Mouse (Mus musculus) bone marrow, adult 2 months (tissue): ENCODE results near the gene Ctps. TPM values are rescaled to one million over a fixed set of nuclear protein-coding genes. Genes with fewer than 3 reads are reported as not detected.

Experiments used
- H3K27ac ChIP-seq: fragments of 200-500 bp; 2 replicates; pipeline ENCODE4 v1.5.1; 2012; ENCODE audit warnings: low read depth, mild to moderate bottlenecking, control low read depth, inconsistent platforms, low read length; ENCODE audit not compliant: control insufficient read depth, poor library complexity, insufficient read depth
- H3K4me1 ChIP-seq: fragments of 200-500 bp; 2 replicates; pipeline ENCODE4 v1.6.1; 2011; ENCODE audit warnings: low read length; ENCODE audit not compliant: control insufficient read depth, insufficient read depth
- H3K4me3 ChIP-seq: fragments of 200-500 bp; replicated peaks from 2 replicates; pipeline ENCODE3; 2011; ENCODE audit warnings: mild to moderate bottlenecking, low read depth, low read length, control low read depth; ENCODE audit not compliant: control insufficient read depth
- CTCF ChIP-seq: fragments of 200-500 bp; IDR thresholded peaks from 2 replicates; pipeline ENCODE4 v1.5.1; 2011; ENCODE audit warnings: low read length, control low read depth; ENCODE audit not compliant: control insufficient read depth, insufficient read depth
- POLR2A ChIP-seq: fragments of 200-500 bp; IDR thresholded peaks from 2 replicates; pipeline ENCODE4 v1.6.1; 2011; ENCODE audit warnings: low read depth, mild to moderate bottlenecking, control low read depth, low read length, borderline replicate concordance; ENCODE audit not compliant: control insufficient read depth
- WGBS: fragments of 180-500 bp; shearing (Covaris S2); methylation state at CpG from one replicate; pipeline ENCODE4 v1.1.7; 2018; 5-methylcytosine and 5-hydroxymethylcytosine counted together
- polyA plus RNA-seq: library from polyadenylated mRNA; stranded (reverse); fragments of >200 nt; gene quantifications from 2 replicates; pipeline ENCODE4 v1.2.4, GENCODE M21; 2011; ENCODE audit warnings: low replicate concordance; ENCODE audit not compliant: missing spikeins, insufficient read depth, insufficient read length

Ctps gene
- polyA plus RNA-seq, 1 experiment: 17.5 TPM

DNA sequence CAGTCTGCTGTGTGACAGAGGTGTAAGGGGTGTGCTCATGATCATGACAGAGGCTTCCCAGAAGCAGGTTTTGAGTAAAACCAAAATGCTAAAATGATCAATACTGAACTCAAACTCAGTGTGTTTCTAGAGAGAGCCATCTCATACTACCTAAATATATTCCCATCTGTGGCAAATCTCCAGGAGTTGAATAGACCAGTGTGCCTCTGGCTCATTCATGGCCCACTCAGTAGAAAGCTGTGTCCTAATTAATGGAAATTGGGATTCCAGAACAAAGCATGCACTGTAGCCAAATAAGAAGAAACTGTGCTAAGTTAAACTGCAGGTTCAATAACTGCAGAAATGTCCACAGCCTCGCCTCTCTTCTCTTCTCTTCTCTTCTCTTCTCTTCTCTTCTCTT lies 16.9 kb upstream of the Ctps start:
- Histone ChIP-seq H3K4me3 (no peak overlapping the region), H3K4me1 (peaks cover 2% of the 10 kb centered on the region; the same call in 1 of the 2 replicates), H3K27ac (no peak overlapping the region)
- 69% methylated on average over 1 of the region's 1 CpGs for WGBS
- TF ChIP-seq POLR2A (no peak), CTCF (no peak)

DNA sequence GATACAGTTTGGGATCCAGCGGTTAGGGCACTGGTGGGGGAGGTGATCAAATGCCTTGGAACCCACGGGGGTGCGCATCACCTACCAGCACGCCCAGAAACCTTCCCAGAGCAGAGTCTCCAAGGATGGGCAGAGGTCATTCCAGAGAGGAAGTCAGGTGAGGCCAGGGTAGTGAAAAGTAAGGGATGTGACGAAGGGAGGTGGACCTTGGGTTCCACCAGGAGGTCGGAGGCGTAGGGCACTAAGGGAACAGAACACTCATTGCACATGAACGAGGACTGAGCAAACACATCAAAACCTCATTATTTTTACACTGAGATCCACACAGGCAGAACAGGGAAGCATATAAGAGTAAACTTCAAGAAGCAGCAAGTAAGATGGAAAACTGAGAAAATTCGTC lies 11.6 kb upstream of the Ctps start:
- Histone ChIP-seq H3K4me3 (no peak overlapping the region), H3K27ac (no peak overlapping the region), H3K4me1 (no peaks in the 10 kb centered on the region)
- TF ChIP-seq CTCF (no peak), POLR2A (no peak)
- WGBS: 82% methylated on average over 9 of the region's 9 CpGs

- no peaks in the 10 kb centered on the region for H3K4me1 ChIP-seq
- WGBS: 49% methylated on average over 5 of the region's 5 CpGs
- no peak overlapping the region for H3K4me3 ChIP-seq
- TF ChIP-seq POLR2A: no peak
- TF ChIP-seq CTCF: no peak
- no peak overlapping the region for H3K27ac ChIP-seq
These were observed 10.8 kb upstream of the Ctps start for GRCm38 (mm10) chr4:120580894-120581293.

GRCm38 (mm10) chr4:120571691-120572090 lies 1.6 kb upstream of the Ctps start:
- WGBS: 81% methylated on average over 3 of the region's 3 CpGs
- Histone ChIP-seq H3K4me1 (no peaks in the 10 kb centered on the region), H3K27ac (no peak overlapping the region), H3K4me3 (no peak overlapping the region)
- TF ChIP-seq CTCF (no peak), POLR2A (no peak)

DNA sequence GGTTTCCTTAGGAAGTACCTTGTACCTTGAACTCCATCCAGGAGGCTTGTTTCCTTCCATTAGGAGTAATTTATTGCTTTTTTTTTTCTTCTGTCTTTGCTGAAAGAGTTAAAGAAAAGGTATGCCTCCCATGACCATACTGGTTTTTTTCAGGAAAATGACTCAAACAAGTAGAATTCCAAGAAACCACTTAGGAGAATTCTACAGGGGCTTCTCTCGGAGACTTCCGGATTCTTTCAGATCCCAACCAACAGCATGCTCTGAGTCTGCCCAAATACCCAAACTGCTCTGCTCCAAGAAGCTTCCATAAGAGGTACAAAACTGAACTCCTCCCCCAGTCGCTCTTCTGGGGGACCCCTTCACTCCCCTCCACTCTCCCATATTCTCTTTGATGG lies 991 bp upstream of the Ctps start:
- Histone ChIP-seq H3K27ac (no peak overlapping the region), H3K4me3 (no peak overlapping the region), H3K4me1 (no peaks in the 10 kb centered on the region; the same call in 1 of the 2 replicates)
- TF ChIP-seq CTCF: no peak
- WGBS: 94% methylated on average over 3 of the region's 3 CpGs

- Histone ChIP-seq H3K4me3 (peak overlapping the region; percentile 94), H3K27ac (peak overlapping the region; percentile 52), H3K4me1 (no peaks in the 10 kb centered on the region; the same call in 1 of the 2 replicates)
- TF ChIP-seq CTCF (no peak), POLR2A (no peak)
- 2% methylated on average over 27 of the region's 27 CpGs for WGBS
These were observed 478 bp upstream of the Ctps start for GRCm38 (mm10) chr4:120570438-120571069.

- Histone ChIP-seq H3K27ac (no peak overlapping the region), H3K4me1 (no peaks in the 10 kb centered on the region; the same call in 1 of the 2 replicates), H3K4me3 (peak overlapping the region; percentile 46)
- TF ChIP-seq CTCF (no peak), POLR2A (no peak)
- 7% methylated on average over 4 of the region's 4 CpGs for WGBS
These were observed 1.1 kb downstream of the Ctps start for GRCm38 (mm10) chr4:120569025-120569424.

- no peak overlapping the region for H3K27ac ChIP-seq
- H3K4me1 ChIP-seq: no peaks in the 10 kb centered on the region; the same call in 1 of the 2 replicates
- H3K4me3 ChIP-seq: no peak overlapping the region
- WGBS: 81% methylated on average over 5 of the region's 5 CpGs
- TF ChIP-seq CTCF (no peak), POLR2A (no peak)
These were observed 2.1 kb downstream of the Ctps start for GRCm38 (mm10) chr4:120568005-120568404.

DNA sequence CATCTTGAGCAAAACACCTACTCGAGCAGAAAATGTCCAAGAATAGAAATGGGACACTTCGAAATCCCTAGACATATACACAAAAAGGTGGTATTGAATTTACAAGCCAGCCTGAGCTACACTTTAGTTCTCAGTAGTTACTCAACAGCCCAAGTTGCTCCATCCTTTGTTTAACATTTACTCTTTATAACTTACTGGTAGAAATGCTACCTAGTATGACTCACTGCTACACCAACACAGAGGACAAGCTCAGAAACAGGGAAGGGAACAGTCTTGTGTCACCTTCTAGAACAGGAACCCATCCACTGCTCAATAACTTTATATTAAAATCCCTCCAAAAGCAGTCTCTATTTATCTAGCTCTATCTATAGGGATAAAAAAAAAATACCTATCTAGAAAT lies 4.3 kb downstream of the Ctps start:
- H3K4me1 ChIP-seq: no peaks in the 10 kb centered on the region; the same call in 1 of the 2 replicates
- TF ChIP-seq CTCF (no peak), POLR2A (no peak)
- H3K4me3 ChIP-seq: no peak overlapping the region
- no peak overlapping the region for H3K27ac ChIP-seq
- 75% methylated on average over 2 of the region's 2 CpGs for WGBS
